Mouse (Mus musculus) stomach, embryonic 15.5 days (tissue): ENCODE results near the gene Rwdd2a. TPM values are rescaled to one million over a fixed set of nuclear protein-coding genes. Genes with fewer than 3 reads are reported as not detected.

Experiments used
- polyA plus RNA-seq: library from polyadenylated mRNA; unstranded; fragments of >200 nt; fragmentation: Nextera tagmentation; extraction: Ambion mirVana; gene quantifications from 2 replicates; pipeline ENCODE4 v1.2.1, GENCODE M21; 2015

Rwdd2a gene
- polyA plus RNA-seq, 1 experiment from 2014 or later: 2.4 TPM

Other genes with a start within 250 kb of the Rwdd2a start
- gene Ube2cbp, start 107.0 kb upstream of the Rwdd2a start, polyA plus RNA-seq: 4.8 and 5.8 TPM in 2 replicates
- 14.6 and 15.3 TPM in 2 replicates for gene Dop1a, start 104.8 kb upstream of the Rwdd2a start, polyA plus RNA-seq
- gene Pgm3, start 149 bp upstream of the Rwdd2a start, polyA plus RNA-seq: 35.0 and 37.0 TPM in 2 replicates
- 19.3 and 22.5 TPM in 2 replicates for gene Me1, start 124.0 kb downstream of the Rwdd2a start, polyA plus RNA-seq
- 15.8 and 17.5 TPM in 2 replicates for gene Prss35, start 171.7 kb downstream of the Rwdd2a start, polyA plus RNA-seq